Mouse (Mus musculus) cerebellum, postnatal 25 days (tissue): Measurements from ENCODE around the gene Elmod3.

Source experiments
- DNase-seq, 2 experiments: peaks; one replicate each; pipeline ENCODE4 v3.0.0; 2021; ENCODE audit warnings: mixed read lengths in 2 of 2

The Elmod3 gene

DNA sequence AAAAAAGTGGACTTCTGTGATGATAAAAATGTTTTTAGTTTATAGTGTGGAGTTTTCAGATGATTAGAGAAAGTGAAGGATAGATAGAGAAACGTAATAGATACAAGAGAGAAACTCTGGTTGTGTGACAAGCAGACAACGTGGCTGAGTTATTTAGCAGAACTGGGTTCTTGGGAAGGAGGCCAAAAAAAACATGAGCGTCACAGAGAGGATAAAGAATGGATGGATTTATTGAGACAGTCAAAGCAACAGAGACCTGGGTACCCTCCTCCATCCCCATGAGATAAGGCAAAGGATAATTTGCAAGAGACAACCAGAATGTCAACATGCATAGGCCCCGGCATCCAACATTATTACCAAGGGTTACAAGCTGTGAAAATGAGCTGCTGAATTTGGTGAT lies 12.0 kb upstream of the Elmod3 start:
- no peak for DNase-seq

DNA sequence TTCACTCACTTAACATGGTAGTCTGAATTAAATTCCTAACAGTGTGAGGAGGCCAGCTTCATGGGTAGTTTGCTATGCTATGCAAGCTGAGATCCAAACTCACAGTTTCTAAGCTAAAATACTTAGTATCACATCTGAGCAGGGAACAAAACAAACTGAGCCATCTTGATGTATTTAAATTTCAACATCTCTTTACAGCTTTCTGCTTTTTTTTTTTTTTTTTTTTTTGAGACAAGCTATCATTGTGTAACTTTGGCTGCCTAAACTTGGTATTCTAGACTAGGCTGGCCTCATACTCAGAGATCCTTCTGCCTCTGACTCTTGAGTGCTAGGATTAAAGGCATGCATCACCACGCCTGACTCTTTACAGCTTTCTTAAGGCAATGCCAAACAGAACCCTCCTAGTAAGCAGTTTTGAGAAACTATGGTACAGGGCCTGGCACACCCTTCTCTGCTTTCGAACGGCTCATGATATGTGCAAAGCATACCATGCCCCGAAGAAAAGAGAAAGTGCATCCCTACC lies 10.5 kb upstream of the Elmod3 start:
- DNase-seq: no peak

DNA sequence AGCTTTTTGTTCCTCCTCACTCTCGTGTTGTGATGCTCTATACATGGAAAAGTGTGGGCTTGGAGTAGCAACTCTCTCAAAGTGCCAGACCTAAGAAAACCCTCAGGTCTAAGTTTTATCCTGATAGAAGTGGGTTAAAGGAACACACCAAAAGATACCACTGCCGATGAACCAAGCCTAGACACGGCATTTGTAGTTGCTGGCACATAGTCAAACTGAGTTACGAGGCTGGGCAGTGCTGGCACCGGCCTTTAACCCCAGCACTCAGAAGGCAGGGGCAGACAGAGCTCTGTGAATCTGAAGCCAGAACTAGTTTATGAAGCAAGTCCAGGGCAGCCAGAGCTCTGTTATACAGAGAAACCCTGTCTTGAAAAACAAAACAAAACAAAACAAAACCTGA lies 9.5 kb upstream of the Elmod3 start:
- no peak for DNase-seq

DNA sequence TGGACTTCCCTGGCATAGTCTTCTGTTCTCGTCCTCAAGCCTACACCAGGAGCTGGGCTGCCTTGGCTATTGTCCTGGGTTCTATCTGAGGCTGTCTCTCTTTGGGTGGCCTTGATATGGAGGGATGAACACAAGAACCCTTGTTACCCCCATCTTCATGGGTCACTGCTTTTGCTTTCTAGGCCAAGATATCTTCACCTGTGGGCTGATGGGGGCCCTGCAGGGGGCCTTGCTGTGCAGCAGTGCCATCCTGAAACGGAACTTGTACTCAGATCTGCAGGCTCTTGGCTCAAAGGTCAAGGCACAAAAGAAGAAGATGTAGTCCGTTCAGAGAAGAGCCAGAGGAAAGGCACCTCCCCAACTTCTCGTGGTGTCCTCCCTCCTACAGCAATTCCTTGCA lies 8.8 kb upstream of the Elmod3 start:
- no peak for DNase-seq

DNA sequence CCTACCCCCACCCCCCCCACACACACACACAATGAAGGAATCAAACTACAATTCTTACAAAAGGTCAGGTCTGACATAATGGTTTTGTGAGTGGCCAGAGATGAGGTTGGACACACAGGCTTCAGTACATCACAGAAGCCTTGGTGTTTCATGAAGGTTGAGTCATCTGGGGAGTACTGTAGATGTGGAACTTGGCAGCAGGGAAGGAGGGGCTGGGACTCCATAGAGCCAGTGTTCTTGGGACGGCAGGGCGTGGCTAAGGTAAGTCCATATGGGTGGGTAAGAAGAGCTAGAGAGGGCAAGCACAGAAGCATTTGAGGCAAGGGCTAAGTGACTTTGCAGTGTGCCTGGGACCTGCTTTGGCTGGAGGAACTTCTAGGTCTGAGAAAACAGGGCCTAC lies 5.9 kb upstream of the Elmod3 start:
- no peak for DNase-seq

DNA sequence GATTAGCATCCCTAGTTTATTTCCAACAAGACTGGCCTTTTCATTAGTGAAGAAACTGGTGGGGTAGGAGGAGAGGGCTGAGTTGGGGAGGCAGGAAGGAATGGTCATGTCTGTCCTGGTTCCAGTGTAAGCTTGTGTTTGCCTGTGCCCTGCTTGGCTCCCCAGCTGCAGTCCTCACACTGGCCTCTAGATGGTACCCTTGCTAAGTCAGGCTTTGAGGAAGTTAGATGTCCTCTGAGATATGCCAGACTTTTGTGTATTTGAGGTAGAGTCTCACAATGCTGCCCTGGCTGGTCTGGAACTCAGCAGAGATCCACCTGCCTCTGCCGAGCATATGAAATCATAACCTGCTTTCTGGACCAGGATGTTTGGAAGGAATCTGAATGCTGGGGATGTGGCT lies 3.5 kb upstream of the Elmod3 start:
- peak; percentile 82 to 87 for DNase-seq

DNA sequence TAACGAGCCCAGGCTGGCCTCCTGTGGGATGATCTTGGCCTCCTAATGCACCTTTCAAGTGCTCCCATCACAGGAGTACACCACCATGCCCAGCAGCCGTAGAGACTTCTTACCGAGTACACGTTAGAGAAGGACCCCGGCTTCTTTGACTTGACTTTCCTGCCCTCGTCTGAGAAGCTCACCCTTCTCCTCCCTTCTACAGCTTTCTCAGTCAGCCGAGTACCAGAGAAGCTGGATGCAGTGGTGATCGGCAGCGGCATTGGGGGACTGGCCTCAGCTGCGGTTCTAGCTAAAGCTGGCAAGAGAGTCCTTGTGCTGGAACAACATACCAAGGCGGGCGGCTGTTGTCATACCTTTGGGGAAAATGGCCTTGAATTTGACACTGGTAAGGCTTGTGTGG lies 2.6 kb upstream of the Elmod3 start:
- no peak for DNase-seq

DNA sequence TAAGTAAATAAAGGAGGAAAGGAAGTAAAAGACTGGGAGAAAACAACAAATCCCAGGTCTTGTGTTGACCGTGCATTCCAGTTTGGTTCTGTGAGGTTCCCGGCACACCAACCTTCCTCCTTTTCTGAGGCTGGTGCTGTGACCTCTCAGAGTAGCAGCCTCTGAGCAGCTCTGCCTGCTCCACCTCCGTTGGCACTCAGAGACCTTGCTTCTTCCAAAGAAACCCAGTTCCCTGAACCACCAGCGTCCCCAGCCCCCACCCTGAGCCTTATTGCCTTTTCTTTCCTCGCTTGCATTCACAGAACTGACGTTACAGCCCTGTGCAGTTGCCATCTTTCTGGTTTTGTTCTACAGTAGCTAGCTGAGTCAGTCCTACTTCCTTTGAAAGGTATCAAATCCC lies 2.0 kb upstream of the Elmod3 start:
- DNase-seq: no peak

DNA sequence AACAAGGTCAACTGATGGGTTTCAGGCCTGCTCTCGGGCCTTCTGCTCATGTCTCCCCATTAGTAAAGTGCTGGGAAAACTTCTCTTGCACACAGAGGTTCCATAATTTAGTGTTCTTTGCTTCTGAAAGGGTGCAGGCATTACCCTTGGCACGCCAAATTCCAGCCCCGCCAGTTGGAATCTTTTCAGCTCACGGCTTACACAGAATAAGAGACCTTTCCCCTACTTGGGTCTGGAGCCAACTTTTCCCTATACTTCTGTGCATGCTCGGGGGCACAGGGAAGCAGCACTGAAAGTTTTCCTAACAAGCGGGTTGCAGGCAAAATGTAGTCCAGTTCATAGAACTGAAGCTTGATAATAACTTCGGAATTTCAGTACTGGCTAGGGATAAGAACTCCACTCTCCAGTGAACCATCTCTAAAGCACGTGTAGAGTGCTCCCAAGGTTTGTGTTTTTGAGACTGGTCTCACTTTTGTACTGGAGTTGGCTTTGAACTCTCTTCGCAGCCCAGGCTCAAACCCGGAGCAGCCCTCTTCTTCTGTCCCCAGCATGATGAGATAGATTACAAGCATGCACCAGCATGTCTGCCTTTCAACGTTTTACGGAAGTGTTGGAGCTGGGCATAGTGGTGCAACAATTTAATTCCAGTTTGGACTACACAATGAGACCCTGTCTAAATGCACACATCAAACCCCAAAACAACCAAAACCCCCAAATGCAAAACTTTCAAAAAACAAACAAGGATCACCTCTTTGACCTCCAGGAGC lies 761 bp upstream of the Elmod3 start:
- peak in 1 of 2 experiments; percentile 47 for DNase-seq

DNA sequence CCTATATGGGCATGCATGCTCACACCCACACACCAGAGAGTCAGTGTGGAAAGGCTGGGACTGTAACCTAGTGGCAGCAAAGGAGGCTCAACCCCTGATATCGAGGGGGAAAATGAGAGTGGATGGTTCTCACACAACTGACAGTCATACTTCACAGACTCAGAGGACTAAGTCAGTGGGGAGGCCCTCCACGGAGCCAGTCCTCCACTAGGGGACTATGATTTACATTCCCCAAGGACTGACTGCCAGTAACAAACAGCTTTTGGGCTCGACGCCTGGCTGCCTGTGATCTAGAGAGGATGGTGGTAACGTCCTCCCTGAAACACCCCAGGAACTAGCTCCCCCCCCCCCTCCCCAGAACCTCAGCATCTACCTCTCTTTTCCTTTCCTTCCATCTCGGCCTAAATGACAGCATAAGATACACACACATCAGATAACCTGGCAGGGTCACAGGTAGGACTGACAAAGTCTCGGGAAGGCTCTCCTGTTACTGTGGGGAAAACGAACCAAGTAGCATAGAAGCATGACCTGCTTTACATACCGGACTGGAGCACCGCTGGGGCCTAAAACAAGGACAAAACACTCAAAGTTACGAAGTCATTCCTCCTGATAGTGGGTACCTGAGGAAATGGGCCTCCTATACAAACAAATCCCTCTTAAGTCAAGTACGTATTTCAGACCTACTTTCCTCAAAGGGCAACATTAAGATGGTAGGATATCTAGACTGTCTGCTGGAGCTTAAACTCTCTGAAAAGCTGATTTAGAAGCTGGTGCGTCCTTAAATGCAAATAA lies 934 bp downstream of the Elmod3 start:
- DNase-seq: peak in 1 of 2 experiments; percentile 20

DNA sequence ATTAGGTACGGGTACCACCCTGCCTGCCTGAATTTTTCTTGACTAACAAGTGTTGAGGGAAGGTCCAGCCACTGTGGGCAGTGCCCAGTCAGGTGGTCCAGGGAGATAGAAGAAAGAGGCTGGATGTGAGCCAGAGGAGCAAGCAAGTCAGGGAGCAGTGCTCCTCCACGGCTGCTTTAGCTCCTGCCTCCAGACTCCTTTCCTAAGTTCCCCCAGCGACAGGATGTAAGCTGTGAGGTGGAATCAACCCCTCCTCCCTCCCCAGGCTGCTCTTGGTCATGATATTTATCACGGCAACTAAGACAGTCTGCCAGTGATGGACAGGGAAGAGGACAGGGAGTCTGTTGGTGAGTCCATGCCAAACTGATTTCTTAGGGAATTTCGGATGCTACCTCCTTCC lies 4.3 kb downstream of the Elmod3 start:
- no peak for DNase-seq

DNA sequence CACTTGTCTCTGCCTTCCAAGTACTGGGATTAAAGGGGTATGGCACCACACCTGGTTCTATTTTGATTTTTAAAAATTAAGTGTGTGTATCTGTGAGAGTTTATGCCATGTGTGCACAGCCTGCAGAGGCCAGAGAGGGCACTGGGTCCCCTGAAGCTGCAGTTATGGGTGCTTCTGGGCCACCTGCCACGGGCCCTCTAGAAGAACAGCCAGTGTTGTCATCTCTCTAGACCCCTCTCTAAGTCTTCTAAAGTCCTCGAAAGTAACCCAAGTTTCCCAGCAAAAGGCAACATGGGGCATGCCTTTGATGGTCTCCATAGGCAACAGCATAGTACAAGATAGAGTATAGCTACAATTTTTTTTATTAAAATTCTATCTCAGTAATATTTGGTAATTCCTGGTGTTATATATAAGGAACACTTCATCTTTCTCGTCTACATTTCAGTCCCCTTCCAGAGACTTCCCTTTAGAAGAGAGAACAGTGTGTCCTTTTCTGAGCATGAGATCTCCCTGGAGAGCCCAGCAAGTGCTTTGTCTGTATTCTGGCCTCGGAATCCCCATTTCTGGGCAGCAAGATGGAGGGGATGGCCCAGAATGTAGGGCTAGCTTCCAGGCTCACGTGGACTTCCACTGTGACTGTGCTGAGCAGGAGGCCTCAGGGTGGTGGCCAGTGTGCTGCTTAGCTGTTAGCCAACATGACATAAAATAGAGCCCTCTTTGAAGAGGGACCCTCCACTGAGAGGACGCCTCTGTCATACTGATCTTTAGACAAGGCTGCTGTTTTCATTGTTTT lies 5.0 kb downstream of the Elmod3 start:
- DNase-seq: peak in 1 of 2 experiments; percentile 19

DNA sequence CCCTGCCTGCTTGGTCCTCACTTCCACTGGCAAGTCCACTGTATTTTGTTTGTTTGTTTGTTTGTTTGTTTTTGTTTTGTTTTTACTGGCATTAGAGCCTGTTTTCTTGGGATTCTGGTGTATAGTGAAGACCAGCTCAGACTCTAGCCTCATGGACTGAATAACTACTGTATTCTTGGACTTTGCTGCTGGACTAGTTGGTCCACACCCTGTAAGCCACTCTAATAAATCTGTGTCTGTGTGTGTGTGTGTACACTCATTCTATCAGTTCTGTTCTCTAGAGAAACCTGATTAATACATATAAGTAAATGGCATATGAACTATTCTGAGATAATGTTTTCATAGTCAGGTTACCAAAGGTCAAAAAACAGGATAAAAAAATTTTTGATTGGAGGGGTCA lies 8.1 kb downstream of the Elmod3 start:
- DNase-seq: no peak

DNA sequence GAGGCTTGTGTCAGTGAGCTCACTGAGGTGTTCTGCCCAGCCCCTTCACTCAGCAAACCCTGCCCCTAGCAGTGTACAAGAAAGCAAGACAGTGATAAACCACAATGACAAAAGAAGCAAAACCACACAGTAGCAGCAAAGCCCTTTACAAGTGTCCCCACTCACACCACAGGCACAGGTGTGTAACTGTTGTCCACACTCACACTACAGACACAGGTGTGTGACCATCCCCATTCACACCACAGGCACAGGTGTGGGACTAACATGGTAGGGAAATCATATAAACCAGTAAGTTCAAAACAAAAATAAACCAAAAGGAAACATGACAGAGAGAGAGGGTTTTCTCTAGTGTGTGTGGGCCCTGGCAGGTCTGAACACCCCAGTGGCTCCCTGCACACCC lies 9.9 kb downstream of the Elmod3 start:
- DNase-seq: no peak

DNA sequence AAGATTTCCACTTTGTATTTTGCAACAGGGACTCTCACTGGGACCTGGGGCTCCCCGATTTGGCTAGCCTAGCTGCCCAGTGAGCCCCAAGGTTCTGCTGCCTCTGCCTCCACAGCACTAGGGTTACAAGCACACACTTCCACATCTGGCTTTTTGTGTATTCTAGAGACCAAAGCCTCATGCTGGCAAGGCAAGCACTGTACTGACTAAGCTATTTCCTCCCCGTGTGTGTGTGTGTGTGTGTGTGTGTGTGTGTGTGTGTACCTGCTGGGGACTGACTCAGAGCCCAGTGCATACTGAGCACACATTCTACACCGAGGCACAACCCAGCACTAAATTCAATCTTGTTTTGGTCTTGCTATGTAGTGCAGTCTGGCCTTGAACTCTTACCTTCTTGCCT lies 11.5 kb downstream of the Elmod3 start:
- no peak for DNase-seq

DNA sequence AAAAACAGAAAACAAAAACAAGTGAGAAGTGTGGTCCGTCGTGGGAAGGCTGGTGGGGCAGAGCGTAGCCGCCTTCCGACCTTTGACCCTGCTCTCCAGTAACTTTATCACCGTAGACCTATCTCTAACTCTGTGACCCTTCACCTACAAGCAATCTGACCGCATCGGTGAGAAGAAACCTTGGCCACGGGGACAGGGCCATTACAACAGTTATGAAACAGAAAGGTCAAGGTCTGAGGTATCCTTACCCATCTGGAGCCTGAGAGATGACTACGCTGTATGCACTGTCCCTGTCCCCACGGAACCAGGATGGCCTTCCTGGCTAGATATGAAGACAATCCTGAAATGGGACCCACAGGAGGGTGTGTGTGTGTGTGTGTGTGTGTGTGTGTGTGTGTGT lies 14.1 kb downstream of the Elmod3 start:
- no peak for DNase-seq

DNA sequence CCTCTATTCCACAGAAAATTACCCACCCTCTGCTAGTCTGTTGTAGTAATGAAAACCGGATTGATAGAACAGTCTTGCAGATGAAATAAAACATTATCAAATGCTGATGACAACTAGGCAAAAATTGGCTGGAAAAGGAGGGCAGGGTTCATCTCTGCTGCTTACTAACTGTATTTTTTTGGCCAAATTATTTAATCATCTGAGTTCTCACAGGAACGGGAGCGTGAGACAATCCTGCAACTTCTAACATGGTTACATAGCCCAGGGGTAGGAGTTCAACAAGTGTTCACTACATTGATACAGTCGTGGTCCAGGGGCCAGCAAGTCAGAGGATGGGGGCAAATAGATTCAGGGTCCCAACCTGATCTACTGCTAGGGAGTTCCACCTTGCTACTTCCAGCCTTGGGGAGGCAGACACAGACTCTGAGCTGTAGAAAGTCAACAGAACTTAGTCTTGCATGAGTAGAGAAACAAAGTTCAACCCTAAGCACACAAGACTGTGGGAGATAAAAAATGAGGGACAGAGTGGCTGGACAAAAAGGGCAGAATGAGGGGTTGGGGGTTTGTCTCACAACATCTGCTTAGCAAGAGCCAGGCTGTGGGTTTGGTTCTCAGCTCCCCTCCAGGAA lies 14.9 kb downstream of the Elmod3 start:
- no peak for DNase-seq

DNA sequence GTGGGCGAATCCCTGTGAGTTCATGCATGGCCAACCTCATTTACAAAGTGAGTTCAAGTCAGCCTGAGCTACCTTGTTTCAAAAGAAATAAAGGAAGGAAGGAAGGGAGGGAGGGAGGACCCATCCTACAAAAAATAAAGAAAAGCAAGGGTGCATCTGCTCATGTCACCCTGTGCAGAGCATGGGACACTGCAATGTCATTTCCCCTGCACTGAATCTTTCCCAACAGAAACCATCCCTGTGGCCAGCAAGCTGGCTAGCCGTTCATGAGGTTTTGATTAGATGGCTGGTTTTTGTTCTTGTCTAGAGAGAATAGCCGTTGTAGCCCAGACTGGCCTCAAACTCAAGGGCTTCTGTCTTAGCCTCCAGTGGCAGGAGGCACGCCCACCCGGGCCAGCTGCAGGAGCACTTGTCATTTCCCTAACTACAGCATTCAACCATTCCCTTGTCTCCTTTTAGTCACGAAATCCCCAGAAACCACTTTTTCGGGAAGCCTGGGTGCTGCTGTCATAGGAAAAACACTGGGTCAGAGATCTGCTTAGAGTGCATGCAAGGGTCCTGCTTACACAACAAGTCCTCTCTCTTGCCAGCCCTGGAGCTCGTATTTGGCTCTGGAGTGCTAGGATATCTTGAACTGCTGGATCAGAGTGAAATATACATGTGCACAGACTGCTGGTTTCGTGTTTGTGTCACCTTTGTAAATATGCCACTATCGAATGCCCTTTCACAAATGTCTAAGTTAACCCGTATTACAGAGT lies 16.4 kb downstream of the Elmod3 start:
- no peak for DNase-seq

DNA sequence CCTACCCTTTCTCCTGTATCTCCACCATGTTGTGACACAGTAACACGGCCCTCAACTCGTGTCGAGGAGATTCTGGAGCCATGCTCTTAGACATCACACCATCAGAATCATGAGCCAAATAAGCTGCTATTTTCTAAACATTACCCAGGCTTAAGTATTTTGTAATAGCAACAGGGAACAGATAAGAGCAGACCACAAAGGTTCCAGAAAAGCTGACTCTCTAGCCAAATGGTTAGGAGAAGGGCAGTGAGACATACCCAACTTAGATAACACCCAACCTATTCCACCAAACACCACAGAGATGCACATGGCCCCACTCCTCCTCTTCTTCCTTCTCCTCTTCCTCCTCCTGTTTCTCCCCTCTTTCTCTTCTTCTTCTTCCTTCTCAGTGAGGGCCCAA lies 22.2 kb downstream of the Elmod3 start:
- no peak for DNase-seq

DNA sequence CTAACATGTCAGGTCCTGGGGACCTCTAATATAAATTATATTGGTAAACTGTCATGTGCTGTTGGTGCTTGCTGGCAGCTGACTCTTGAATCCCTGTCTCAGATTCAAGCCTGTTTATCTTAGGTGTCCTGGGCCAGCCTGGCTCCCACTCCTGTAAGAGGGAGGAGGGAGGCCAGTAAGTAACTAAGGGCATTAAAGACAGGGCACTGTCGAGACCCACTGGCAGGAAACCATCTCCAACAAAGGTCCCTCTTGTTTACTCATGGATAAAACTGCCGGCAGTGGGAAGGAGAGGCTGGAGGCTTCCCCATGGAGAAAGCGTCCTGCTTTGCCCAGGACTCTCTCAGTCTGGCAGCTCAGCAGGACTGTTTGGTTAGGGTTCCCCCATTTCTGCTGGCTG lies 26.4 kb downstream of the Elmod3 start:
- DNase-seq: no peak

DNA sequence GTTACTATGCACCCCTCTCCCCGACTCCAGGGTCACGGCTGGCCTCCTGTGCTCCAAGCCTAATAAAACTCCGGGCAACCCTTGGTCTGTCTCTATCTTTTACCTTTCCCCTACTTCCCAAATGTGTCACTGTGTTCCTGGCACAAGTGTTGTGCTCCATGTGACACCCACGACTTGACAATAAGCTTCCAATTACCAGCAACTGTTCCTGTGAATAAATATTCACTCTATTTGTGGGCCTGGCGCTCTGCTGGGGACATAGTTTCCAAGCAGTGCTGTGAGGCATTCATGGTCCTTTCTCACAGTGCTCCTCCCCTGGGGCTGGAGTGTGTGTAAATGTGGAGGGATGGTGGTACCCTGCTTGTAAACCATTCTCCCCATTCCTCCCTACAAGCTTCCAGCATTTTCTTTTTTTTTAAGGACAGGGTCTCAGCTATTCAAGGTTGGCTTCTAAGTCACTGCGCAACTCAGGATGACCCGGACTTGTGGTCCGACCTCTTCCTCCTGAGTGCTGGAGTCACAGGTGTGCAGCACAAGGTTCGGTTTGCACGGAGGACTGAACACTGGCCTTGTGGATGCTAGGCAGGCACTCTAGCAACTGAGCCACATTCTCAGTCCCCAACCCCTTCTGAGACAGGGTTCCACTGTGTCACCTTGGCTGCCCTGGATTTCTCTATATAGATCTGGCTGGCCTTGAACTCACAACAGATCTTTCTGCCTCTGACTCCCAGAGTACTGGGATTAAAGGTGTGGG lies 27.4 kb downstream of the Elmod3 start:
- DNase-seq: no peak
